Mouse (Mus musculus) liver, embryonic 14.5 days (tissue): ENCODE results near the gene Cacna1g.

Source experiments
- CTCF ChIP-seq: IDR thresholded peaks from 2 replicates; pipeline ENCODE4 v1.5.1; 2016; ENCODE audit warnings: antibody characterized with exemption, low read depth, control low read depth
- EP300 ChIP-seq: IDR thresholded peaks from 2 replicates; pipeline ENCODE4 v1.6.1; 2016; ENCODE audit warnings: antibody characterized with exemption, low read depth

GRCm38 (mm10) chr11:94362101-94362500 is 111.9 kb downstream of the Cacna1g start:
- TF ChIP-seq CTCF: no peak
- no peak for TF ChIP-seq EP300
